Mouse (Mus musculus) forebrain, postnatal 0 days (tissue): ENCODE data around the gene Slc36a4. TPM values are rescaled to one million over a fixed set of nuclear protein-coding genes. Genes with fewer than 3 reads are reported as not detected.

Experiments
- ATAC-seq: fragments of 200-750 bp; cut with Nextera tagmentation; 2 replicates; pipeline ENCODE4 v1.8.0; 2017; ENCODE audit warnings: mild to moderate bottlenecking, moderate library complexity
- DNase-seq: peaks from one replicate; pipeline ENCODE4 v3.0.0-alpha.2; 2015
- H3K27ac ChIP-seq: fragments of 300-500 bp; sonication (generic); 2 replicates; pipeline ENCODE4 v1.5.1; 2014; ENCODE audit warnings: low read depth, mild to moderate bottlenecking, antibody characterized with exemption, low read length, moderate library complexity, mixed read lengths
- H3K27me3 ChIP-seq: fragments of 300-500 bp; sonication (generic); 2 replicates; pipeline ENCODE4 v1.6.1; 2014; ENCODE audit warnings: mild to moderate bottlenecking, low read length, mixed read lengths; ENCODE audit not compliant: insufficient read depth
- H3K36me3 ChIP-seq: fragments of 300-500 bp; sonication (generic); 2 replicates; pipeline ENCODE4 v1.6.1; 2014; ENCODE audit warnings: mild to moderate bottlenecking, moderate library complexity; ENCODE audit not compliant: insufficient read depth
- H3K4me1 ChIP-seq: fragments of 300-500 bp; sonication (generic); 2 replicates; pipeline ENCODE4 v1.6.1; 2014; ENCODE audit warnings: antibody characterized with exemption; ENCODE audit not compliant: insufficient read depth
- H3K4me2 ChIP-seq: fragments of 300-500 bp; sonication (generic); 2 replicates; pipeline ENCODE4 v1.6.1; 2014; ENCODE audit warnings: low read depth, mild to moderate bottlenecking, moderate library complexity
- H3K4me3 ChIP-seq: fragments of 300-500 bp; sonication (generic); 2 replicates; pipeline ENCODE4 v1.5.1; 2014; ENCODE audit warnings: low read depth, low read length, mixed read lengths
- H3K9ac ChIP-seq: fragments of 300-500 bp; sonication (generic); 2 replicates; pipeline ENCODE4 v1.6.1; 2014; ENCODE audit warnings: mild to moderate bottlenecking
- H3K9me3 ChIP-seq: fragments of 300-500 bp; sonication (generic); 2 replicates; pipeline ENCODE4 v1.6.1; 2016; ENCODE audit warnings: low read length
- CTCF ChIP-seq: sonication (generic); IDR thresholded peaks from 2 replicates; pipeline ENCODE4 v1.5.1; 2016; ENCODE audit warnings: antibody characterized with exemption, control low read depth, low read depth
- WGBS: fragments of 180-500 bp; shearing (Covaris S2); extraction: QIAGEN DNeasy Blood & Tissue Kit; methylation state at CpG from one replicate; pipeline ENCODE4 v1.1.7; 2014; 5-methylcytosine and 5-hydroxymethylcytosine counted together
- polyA plus RNA-seq: library from polyadenylated mRNA; unstranded; fragments of >200 nt; fragmentation: Nextera tagmentation; extraction: Ambion mirVana; gene quantifications from 2 replicates; pipeline ENCODE4 v1.2.1, GENCODE M21; 2015
- total RNA-seq: library from RNA; depleted of rRNA; stranded (reverse); fragments of >200 nt; gene quantifications from 2 replicates; pipeline ENCODE4 v1.2.3, GENCODE M21; 2014

The Slc36a4 gene
- total and polyA plus RNA-seq, 2 experiments from 2014 or later = 28.1 to 56.9 TPM

DNA sequence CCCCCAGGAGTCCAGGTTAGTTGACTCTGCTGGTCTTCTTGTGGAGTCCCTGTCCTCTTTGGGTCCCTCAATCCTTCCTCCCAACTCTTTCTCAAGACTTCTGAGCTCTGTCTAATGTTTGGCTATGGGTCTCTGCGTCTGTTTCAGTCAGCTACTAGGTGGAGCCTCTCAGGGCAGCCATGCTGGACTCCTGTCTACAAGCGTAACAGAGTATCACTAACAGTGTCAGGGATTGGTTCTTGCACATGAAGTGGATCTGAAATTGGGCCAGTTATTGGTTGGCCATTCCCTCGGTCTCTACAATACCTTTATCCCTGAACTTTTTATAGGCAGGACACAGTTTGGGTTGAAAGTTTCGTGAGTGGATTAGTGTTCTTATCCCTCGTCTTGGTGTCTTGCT is 22.2 kb upstream of the Slc36a4 start:
- H3K9ac ChIP-seq = no peak overlapping the region
- no peaks in the 10 kb centered on the region; the same call in 1 of the 2 replicates for H3K27me3 ChIP-seq
- ATAC-seq (no peak), DNase-seq (no peak)
- TF ChIP-seq CTCF = no peak
- no peaks in the 10 kb centered on the region for H3K9me3 ChIP-seq
- H3K4me3 ChIP-seq = no peak overlapping the region
- H3K4me1 ChIP-seq = no peaks in the 10 kb centered on the region
- WGBS = 94% methylated on average over 5 of the region's 5 CpGs
- H3K4me2 ChIP-seq = no peak overlapping the region
- no peaks in the 10 kb centered on the region for H3K36me3 ChIP-seq
- H3K27ac ChIP-seq = no peak overlapping the region

DNA sequence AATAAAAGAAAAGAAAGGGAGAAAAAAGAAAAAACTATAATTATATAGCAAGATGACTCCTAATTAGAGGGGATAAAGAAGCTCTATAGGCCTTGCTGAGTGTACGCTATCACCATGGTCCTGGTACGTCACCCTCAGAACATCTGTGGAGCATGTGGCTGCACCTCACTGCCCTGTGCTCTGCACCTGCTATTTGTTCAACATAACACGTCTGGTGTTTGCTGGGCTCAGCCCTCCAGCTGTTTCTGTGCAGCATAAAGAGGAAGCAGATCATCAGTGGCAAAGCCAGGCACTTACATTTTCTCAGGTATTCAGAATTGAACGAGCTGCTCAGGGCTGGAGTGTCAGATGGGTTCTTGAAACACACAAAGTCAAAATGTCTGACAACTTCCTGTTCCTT is 15.7 kb upstream of the Slc36a4 start:
- Histone ChIP-seq H3K36me3 (no peaks in the 10 kb centered on the region), H3K27me3 (no peaks in the 10 kb centered on the region), H3K4me3 (no peak overlapping the region), H3K9me3 (no peaks in the 10 kb centered on the region), H3K4me2 (no peak overlapping the region), H3K9ac (no peak overlapping the region), H3K27ac (no peak overlapping the region), H3K4me1 (no peaks in the 10 kb centered on the region)
- TF ChIP-seq CTCF = no peak
- ATAC-seq (no peak), DNase-seq (no peak)
- WGBS = 71% methylated on average over 4 of the region's 4 CpGs

DNA sequence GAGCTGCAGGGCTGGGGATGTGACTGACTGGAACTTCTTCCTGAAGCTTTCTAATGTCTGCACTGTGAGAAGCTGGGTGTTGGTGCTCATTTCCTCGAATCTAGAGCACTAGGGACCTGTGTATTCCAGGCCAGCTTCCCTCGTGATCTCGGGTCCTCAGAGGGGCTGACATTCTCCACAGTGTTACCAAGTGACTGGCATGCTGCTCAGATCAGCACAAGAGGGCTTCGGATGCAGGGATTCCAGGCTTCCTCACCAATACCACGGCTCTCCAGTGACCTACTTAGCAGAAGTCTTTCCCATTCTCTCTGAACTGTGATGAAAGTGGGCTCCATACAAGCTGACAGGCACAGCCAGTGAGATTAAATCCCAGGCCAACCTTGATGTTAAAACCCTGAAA is 14.5 kb upstream of the Slc36a4 start:
- no peak for DNase-seq
- no peak overlapping the region for H3K27ac ChIP-seq
- ATAC-seq = no peak
- H3K27me3 ChIP-seq = no peaks in the 10 kb centered on the region
- no peak for TF ChIP-seq CTCF
- H3K4me3 ChIP-seq = no peak overlapping the region
- H3K4me1 ChIP-seq = no peaks in the 10 kb centered on the region
- H3K4me2 ChIP-seq = no peak overlapping the region
- H3K9me3 ChIP-seq = no peaks in the 10 kb centered on the region
- 48% methylated on average over 5 of the region's 5 CpGs for WGBS
- H3K9ac ChIP-seq = no peak overlapping the region
- H3K36me3 ChIP-seq = no peaks in the 10 kb centered on the region

DNA sequence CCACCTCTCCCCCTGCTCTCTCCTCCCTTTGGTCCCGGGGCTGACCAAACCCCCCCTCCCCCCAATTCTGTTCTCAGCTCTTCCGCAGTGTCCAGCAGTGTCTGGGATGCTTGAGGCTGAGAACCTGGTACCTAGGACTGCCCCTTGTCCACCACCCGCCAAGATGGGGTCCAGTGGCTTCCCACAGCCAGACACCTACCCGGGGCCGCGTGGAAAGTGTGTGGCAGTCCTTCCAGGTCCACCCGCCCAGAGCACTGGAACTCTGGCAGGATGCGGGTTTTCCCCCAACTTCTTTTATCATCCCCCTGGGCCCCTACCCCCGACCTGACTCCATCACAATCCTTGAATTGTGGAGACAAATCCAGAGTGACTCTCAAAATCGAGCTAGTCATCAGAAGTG is 3.8 kb upstream of the Slc36a4 start:
- no peaks in the 10 kb centered on the region for H3K9me3 ChIP-seq
- H3K27ac ChIP-seq = no peak overlapping the region
- no peaks in the 10 kb centered on the region for H3K27me3 ChIP-seq
- H3K4me3 ChIP-seq = no peak overlapping the region
- no peak for DNase-seq
- 82% methylated on average over 10 of the region's 10 CpGs for WGBS
- H3K36me3 ChIP-seq = no peaks in the 10 kb centered on the region
- TF ChIP-seq CTCF = no peak
- H3K4me1 ChIP-seq = peaks cover 2% of the 10 kb centered on the region; the same call in 1 of the 2 replicates
- no peak overlapping the region for H3K9ac ChIP-seq
- ATAC-seq = no peak
- H3K4me2 ChIP-seq = no peak overlapping the region

DNA sequence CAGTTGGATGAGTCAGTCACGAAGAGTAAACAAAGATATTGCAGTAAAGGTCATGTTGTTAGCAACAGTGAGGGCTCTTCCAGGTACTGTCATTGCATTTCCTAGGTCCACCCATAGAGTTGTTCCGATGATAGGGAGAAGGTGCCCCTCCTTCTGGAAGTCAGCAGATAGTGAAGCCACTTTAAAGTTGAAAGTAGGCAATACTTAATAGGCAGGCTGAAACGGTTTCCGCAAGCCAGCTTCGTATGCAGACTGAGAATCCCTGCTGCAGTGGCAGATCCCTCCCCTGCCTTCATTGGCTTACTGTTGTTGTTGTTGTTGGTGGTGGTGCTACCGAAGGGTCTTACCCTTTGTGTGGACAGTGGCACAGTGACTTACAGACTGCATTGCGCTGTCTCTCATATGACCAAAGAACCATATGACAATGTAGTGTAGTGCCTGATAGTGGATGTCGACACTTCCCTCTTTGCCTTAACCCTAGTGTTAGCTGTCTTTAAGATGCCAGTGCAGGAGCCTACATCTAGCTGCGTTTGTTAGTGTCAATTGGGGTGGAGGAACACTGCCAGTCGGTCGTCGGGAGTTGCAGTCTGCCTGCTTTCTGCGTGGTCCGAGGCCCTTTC is 449 bp upstream of the Slc36a4 start:
- Histone ChIP-seq H3K27me3 (no peaks in the 10 kb centered on the region), H3K9me3 (no peaks in the 10 kb centered on the region), H3K4me1 (peaks cover 9% of the 10 kb centered on the region; the same call in 1 of the 2 replicates), H3K9ac (peak overlapping the region; percentile 90), H3K4me3 (peak overlapping the region; percentile 80), H3K4me2 (peak overlapping the region; percentile 58), H3K36me3 (no peaks in the 10 kb centered on the region), H3K27ac (peak overlapping the region; percentile 93)
- DNase-seq = no peak
- ATAC-seq = peak; percentile 57
- 16% methylated on average over 14 of the region's 14 CpGs for WGBS
- peak; percentile 35; the same call in 1 of the 2 replicates for TF ChIP-seq CTCF

DNA sequence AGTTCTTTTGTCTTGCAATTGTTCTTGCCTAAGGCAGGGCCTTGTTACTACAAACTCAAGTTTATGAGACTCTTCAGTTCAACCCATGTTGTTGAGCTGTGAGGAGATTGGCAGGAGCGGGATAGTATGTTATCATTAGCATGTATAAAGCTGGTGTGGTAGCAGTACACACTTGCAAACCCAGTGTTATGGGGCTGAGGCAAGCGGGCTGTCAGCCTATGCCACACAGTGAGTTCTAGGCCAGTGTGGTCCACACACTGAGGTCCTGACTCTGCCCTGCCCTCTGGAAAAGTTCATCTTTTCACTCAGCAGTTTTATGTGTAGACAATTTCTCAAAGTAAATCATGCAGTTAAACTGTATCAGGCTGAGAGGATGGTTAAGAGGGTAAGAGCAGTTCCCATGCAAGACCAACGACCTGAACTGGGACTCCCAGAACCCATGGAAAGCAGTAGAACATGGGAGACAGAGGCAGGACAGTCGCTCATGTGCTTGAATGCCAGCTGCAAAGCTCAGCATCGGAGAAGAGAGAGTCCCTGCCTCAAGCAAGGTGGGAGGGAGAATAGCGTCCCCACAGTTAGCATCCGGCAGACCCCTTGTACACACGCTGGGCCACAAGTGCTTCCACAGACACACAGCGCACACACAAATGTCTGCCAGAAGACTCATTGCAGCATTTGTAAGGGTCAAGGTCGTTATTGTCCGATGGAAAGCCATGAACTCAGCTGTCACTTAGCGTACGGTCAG is 1.5 kb downstream of the Slc36a4 start:
- ATAC-seq = no peak
- WGBS = 90% methylated on average over 13 of the region's 13 CpGs

DNA sequence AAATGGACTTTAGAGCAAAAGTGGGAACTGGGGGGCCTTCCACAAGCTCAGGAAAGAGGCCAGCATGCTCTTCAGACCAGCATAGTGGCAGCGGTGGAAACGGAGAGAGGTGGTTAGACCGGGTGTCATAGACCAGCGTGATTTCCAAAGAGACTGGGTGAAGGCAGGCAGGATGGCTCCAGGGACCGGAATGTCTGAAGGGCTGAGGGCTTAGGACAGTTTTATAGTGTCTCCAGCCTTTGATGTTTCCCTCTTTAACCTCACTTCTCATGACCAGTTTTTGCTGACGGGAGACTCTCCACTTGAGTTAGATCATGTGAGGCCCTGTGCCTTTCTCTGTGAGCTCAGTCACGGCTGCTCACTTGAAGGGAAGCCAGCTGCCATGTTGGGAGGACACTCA is 2.1 kb downstream of the Slc36a4 start:
- Histone ChIP-seq H3K9me3 (no peaks in the 10 kb centered on the region), H3K4me1 (peaks cover 9% of the 10 kb centered on the region; the same call in 1 of the 2 replicates), H3K4me3 (no peak overlapping the region), H3K27me3 (no peaks in the 10 kb centered on the region), H3K27ac (no peak overlapping the region), H3K36me3 (no peaks in the 10 kb centered on the region), H3K4me2 (no peak overlapping the region), H3K9ac (no peak overlapping the region)
- DNase-seq = no peak
- no peak for ATAC-seq
- no peak for TF ChIP-seq CTCF
- WGBS = 86% methylated on average over 7 of the region's 7 CpGs

More for the DNA sequence above, 1.5 kb downstream of the Slc36a4 start:
- no peaks in the 10 kb centered on the region for H3K27me3 ChIP-seq
- H3K36me3 ChIP-seq = no peaks in the 10 kb centered on the region
- peaks cover 9% of the 10 kb centered on the region; the same call in 1 of the 2 replicates for H3K4me1 ChIP-seq
- H3K4me2 ChIP-seq = peak overlapping the region; percentile 58
- H3K27ac ChIP-seq = no peak overlapping the region
- no peak overlapping the region for H3K9ac ChIP-seq
- no peaks in the 10 kb centered on the region for H3K9me3 ChIP-seq
- TF ChIP-seq CTCF = no peak
- DNase-seq = no peak
- H3K4me3 ChIP-seq = peak overlapping the region; percentile 80
